Mouse (Mus musculus) kidney, postnatal 25 days (tissue): ENCODE results near the gene Ccdc107.
A peak's percentile ranks its signal among the peaks of the same experiment; 100 is the strongest.
"Not testable (repeated sequence)": the region's sequence is repeated elsewhere in the genome, so short reads cannot be mapped to it uniquely, and the experiment has no call there.

ENCODE experiments used
- DNase-seq, 2 experiments: peaks; one replicate each; pipeline ENCODE4 v3.0.0; 2021; ENCODE audit warnings: mixed read lengths in 2 of 2

Gene Ccdc107

DNA sequence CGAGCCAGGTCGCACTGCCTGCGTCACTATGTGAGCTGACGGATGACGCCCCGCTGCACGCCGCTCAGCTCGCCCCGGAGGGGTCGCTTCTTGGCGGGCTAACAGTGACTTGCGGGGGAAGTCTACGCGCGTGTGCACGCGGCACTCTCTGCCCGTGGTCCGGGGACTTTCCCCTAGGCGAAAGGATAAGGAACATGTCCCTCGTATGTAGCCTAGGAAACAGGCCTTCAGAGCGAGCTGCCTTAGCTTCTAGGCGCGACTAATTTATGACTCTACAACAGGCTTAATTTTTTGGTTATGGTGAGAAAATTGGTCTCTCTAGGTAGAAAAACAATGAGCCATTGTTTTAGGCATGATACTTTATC lies at the start of gene Ccdc107:
Gene Ccdc107, plus strand, starts transcription at position 80 of the 365 bp plus-strand sequence.
- DNase-seq, result peak; percentile 92 to 98

DNA sequence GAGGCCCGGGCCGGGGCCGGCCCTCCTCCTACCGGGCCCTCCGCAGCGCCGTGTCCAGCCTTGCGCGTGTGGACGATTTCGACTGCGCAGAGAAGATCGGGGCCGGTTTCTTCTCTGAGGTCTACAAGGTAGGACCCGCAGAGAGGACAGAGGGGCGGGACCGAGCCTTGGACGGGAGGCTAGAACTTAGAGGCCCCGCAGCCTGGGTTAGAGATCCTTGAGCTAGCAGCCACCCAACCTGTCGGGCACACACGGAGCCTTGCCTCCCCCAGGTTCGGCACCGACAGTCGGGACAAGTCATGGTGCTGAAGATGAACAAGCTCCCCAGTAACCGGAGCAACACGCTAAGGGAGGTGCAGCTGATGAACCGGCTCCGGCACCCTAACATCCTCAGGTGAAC lies 49.2 kb upstream of the Ccdc107 start:
- peak in 1 of 2 experiments; percentile 45 for DNase-seq

DNA sequence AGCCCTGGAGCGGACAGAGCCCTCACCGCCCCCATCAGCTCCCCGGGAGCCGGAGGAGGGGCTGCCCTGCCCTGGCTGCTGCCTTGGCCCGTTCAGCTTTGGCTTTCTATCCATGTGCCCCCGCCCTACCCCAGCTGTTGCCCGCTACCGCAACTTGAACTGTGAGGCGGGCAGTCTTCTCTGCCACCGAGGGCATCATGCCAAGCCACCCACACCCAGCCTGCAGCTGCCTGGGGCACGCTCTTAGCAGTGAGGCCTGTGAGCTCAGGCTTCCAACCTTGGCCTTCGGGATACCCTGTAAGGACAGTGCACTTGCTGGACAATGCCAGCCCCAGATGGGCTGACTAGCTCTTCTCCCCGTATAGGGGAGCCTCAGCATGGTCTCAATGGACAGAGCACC lies 45.4 kb upstream of the Ccdc107 start:
- DNase-seq, result peak in 1 of 2 experiments; percentile 51

DNA sequence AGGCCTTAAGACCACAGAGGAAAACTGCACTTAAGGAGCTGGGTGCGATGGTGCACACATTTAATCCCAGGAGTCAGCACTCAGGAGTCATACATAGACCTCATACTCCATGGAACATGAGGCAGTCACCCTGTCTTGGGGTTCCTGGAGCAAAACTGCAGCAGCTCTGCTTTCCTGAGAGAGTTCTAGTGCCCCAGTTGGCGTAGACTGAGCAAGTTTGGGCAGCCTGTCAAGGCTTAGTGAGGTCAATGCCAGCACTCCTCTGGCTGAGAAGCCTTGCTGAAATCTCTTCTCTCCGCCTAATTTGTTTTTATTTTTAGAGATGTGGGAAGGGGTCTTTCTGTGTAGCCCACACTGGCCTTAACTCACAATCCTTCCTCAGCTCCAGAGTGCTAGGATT lies 44.1 kb upstream of the Ccdc107 start:
- no peak for DNase-seq

DNA sequence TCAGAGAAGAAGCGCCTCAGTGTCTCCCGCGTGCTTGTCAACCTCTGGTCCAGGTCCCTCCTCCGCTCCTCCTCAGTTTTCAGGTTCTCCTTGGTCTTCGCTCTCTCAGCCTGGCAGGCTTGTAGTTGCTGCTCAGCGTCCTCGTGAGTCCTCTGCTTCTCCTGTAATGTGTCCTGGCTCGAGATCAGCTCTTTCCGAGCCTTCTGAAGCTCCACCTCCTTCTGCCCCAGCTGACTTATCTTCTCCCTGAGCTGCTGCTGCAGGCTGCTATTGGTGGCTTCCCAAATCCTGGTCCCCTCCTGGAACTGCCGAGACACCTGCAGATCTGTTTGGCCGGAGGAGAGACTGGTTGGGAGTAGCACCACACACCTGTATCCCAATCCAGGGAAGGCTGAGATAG lies 40.4 kb upstream of the Ccdc107 start:
- no peak for DNase-seq

DNA sequence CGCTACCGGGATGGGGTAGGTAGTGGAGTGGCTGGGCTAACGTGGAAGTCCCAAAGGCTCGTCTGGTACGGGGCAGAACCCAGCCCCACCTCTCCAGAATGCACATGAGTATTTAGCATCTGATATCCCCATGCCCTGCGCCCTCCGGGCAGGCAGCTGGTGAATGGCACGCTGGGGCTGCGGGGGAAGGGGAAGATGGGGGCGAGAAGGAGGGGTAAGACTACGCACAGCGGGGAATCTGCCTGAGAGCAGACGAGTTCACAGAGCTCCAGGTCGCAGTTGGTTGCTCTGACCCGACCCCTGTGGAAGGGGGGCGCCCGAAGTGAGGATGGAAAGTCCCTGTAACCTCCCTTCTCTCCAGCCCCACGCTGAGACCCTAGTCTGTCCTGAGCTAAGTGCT lies 39.3 kb upstream of the Ccdc107 start:
- no peak for DNase-seq

DNA sequence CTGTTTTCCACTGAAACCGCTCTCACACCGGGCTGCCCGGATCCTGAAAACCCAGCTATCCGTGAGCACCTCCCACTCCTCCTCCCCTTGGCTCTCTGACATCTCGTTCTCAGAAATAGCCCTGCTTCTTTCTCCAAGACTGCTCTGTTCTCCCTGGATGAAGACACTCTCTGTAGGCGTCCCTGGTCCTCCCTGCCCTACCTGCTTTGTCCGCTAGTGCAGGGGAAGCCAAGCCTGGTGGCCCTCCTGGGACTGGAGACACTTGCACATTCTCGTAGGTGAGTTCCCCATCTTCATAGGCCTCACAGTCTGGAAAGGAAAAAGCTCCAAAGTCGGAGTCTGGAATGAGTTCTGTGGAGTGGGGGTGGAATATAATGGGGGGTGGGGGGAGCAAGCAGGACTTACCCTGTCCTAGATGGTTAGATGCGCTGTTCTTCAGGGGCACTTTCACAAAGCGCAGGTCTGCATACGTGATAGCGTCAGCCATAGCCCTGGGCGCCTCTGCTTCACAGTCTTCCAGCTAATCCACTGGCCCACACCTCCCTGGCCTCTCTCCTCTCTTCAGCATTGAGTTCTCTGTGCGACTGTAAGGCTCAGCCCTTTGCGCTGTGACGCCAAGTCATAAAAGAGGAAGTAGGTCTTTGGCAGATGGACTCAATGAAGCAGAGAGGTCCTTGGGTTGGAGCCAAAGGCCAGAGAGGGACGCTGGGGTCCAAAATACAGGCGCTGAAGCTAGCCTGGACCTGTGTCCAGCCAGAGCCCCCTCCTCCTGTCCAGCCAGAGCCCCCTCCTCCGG lies 38.5 kb upstream of the Ccdc107 start, which contains the start of gene Cd72:
Gene Cd72, minus strand, starts transcription at position 588 of the 796 bp plus-strand sequence.
- no peak for DNase-seq

DNA sequence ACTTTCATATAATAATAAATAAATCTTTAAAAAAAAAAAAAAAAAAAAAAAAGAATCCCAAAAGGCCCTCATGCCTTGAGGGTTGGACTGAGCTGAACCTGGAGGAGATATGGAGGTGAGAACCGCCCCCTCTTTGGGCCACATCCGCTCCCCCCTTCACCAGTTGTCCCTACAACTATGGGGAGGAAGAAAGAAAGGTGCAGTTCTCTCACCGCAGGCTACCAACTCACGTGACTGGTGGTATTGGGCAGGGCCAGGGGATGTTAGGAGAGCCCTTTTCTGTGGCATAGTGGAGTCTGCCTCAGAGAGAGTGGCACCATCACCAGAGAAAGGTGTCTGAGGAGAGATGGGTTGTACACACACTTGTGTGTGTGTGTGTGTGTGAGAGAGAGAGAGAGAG lies 36.2 kb upstream of the Ccdc107 start:
- no peak for DNase-seq

DNA sequence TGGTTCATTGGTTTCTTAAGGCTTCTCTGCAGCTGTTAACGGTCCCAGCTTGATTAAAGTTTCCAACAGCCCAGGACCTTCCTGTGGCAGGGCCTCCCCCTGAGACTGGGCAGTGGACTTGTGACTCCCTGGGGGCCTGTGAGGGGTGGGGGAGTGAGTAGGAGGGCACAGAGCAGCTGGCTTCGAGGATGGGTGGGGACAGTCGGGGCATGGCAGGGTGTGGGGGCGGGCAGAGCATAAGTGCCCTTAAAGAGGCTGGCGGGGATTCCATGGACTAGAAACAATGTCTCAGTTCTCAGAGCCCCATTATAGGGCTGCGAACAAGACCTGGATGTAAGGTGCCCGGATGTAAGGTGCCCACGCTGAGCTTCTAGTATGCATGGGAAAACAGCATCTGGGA lies 35.6 kb upstream of the Ccdc107 start:
- DNase-seq, result no peak

DNA sequence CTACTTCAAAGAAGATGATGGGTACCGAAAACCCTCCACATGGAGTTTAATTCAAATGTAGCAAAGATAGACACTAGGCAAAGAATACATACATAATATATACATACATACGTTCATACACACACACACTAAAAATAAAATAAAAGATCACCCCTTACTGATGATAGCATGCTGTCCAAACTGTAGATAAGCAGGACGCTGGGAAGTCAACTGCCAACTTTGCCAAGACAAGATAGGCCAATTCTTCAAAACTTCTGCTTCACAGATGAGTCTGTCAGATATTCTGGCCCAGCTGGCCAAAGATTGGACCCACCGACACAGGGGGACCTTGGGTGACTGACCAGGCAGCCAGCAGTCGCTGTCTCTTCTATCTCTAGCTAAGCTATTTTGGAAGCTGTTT lies 29.6 kb upstream of the Ccdc107 start:
- DNase-seq, result no peak

DNA sequence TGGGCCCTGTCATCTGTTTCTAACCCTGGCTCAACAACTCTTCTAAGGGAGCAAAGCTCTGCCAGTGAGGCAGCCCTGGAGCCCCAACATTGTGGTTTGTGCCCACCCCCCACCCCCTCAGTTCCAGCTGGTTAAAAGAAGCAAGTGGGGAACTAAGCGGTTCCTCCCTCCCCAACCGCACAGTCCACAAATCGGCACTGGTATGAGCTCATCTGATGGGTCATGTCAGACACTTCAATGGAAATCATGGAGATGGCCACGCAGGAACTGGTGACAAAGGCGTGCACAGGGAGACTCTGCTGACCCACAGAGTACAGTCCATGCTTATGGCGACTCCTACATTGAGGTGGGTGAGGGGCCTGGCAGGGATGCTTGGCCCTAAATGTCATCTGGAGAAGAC lies 26.8 kb upstream of the Ccdc107 start:
- no peak for DNase-seq

DNA sequence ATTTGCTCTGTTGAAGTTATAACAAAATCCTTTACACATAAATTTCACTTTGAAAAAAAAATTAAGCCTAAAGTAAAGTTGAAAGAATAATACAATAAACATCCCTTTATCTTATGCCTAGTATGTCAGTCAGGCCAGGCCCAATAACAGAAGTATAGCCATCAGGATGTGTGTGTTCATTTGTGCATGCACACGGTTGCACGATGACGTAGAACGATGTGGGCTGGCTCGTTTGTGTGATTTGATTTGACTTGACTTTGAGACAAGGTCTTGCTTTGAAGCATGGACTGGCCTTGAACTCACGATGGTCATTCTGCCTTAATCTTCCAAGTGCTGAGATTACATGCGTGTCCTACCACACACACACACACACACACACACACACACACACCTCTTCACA lies 25.8 kb upstream of the Ccdc107 start:
- no peak for DNase-seq

DNA sequence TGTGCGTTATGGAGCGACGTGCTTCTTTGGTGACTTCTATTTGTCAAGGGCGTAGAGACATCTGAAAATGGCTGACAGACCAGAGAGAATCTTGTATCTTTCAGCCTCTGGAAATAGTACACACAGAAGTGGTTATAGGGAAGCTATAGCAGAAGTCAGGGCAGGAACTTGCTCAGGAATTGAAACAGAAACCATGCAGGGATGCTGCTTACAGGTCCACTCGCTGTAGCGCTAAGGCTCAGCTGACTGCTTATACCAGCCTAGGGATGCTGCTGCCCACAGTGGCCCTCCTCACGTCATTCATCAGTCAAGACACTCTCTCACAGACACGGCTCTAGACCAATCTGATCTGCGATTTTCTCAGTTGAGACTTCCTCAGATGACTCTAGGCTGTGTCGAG lies 22.4 kb upstream of the Ccdc107 start:
- no peak for DNase-seq

DNA sequence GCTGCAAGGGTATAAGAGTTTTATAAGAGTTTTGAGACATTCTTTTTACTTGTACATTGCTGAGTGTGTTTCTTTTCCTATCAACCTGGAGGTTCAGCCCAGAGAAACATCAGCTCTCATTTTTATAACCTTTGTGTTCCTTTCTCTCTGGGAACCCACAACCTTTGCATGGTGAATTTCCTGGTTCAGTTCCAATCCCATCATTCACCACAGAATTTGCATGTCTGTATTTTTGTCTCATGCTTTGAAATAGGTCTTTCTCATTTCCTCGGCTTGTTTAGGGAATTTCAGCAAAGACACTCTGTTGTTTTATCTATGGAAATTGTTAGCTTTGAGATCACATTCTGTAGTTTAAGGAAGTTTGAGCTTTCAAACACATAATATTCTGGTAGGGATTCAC lies 19.1 kb upstream of the Ccdc107 start:
- DNase-seq, result no peak

DNA sequence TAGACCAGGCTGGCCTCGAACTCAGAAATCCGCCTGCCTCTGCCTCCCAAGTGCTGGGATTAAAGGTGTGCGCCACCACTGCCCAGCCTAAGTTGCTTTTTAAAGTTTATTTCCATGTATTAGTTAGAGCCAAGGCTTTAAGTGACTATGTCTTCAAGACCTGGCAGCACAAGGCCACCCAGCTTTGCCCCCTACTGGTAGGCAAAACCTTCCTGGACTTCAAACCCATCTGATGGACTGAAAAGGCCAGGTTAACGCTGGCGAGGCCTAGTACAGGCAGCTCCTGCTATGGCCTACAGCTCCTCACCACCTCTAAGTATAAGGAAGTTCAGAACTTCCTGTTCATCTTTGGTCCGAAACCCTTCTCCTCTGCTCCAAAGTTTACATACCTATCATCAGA lies 16.1 kb upstream of the Ccdc107 start:
- DNase-seq, result peak; percentile 47 to 67

DNA sequence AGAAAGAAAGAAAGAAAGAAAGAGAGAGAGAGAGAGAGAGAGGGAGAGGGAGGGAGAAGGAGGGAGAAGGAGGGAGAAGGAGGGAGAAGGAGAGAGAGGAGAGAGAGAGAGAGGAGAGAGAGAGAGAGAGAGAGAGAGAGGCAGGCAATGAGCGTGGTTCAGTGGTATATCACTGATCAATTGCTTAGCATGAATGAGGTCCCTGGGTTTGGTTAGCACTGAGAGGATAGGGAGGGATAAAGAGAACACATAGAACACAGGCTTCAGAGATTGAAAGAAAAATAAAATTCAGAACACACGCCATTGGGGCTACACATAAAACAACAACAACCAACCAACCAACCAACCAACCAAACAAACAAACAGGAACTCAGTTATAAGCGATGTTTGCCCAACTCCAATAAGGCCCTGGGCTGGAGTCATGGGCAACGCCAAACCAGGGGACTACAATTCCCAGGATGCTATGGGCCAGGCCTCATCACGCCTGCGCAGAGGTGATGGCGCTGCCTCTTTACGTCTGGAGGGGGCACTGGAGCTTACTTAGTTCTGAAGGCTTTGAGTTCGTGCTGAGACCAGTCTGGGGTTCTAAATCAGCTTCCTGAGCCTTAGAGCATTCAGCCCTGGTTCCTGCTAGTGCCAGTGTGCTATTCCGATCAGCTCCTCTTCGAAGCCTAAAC lies 14.7 kb upstream of the Ccdc107 start:
- peak; percentile 91 to 93 for DNase-seq

DNA sequence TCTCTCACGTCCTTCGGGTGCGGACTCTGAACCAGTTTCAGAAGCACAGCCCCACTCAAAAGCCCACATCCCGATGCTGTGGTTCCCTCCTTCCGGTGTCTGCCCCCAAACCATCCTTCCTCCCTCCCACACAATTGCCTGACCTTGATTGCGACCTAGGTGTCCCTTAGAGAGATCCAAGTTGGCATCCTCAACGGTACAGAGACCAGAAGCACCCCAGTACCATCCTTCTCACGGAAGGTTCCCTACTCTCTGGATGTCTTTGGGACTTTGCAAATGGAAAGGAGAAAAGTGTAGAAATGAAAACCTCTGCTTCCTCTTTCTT lies 14.2 kb upstream of the Ccdc107 start:
- DNase-seq, result no peak

DNA sequence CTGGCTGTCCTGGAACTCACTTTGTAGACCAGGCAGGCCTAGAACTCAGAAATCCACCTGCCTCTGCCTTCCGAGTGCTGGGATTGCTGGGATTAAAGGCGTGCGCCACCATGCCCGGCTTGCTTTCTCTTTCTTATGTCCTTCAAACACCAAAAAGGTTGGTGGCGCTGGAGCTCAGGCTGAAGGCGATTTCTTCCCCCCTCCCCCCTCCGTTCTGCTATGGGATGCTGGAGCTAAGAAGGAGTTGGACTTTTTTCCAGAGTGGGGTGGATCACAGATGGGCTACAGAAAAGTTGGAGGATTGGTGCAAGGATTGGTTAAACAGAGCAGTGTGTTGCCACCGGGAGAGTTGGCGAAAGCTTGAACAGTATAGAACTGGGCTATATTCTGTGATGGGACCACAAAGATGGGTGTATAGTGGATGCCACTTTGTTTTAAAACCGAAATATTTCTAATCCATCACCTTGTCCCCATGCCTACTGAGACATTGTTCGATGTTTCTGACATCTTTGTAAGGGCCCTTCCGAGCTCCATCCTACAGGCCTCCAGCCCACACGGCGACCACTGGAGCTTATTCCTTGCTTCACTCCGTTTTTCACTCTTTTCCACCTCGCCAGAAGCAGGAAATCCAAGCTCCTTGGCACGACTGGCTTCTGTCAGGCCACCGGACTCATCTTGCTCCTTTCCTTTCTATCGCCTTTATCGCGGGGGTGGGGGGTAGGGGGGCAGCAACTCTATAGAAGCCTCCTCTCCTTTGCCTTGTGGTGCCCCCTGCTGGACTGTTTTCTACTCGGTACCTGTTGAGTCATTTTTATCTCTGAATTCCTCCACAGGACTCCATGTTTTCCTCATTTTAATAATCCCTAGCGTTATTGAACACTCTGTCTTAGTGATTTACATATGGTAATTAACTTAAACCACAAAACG lies 13.5 kb upstream of the Ccdc107 start:
- DNase-seq, result peak; percentile 68 to 85

DNA sequence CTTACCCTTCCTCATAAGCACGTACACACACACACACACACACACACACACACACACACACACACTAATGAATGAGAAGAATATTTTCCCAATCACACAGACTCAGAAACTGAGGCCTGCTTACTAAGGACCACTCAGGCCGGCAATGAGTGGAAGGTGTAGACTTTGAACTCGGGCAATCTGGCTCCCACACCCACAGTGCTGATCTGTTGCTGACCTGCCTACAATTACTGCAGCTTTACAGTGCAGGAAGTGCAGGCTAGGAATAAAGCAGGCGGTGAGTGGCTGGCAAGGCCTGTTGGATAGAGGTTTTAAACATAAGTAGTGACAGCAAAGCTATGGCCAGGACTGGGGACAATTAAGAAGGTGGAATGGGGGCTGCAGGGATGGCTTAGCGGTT lies 11.7 kb upstream of the Ccdc107 start:
- peak in 1 of 2 experiments; percentile 51 for DNase-seq

DNA sequence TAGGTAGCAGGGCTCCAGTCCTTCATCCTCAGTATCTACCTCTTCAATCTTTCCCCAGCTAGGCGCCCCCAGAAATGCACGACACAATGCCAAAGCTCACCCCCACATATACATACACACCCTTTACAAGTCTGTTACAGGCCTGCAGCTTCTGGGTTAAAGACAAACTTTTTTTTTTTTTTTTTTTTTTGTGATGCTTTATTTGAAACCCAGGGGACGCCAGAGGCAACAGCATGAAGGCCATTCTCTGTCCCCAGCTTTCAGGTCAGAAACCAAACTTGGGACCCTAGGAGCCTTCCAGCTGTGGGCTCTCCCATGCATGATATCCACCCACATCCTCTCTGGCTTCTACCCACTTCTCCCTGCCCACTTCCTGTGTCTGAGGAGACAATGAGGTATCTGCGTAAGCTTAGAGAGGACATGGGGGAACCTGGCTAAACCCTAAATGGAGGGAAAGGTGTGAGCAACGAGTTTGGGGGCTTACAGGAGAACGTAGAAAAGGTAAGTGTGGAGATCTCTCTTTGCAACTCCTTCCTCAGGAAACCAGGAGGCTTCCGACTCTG lies 10.7 kb upstream of the Ccdc107 start:
- DNase-seq, result no peak

DNA sequence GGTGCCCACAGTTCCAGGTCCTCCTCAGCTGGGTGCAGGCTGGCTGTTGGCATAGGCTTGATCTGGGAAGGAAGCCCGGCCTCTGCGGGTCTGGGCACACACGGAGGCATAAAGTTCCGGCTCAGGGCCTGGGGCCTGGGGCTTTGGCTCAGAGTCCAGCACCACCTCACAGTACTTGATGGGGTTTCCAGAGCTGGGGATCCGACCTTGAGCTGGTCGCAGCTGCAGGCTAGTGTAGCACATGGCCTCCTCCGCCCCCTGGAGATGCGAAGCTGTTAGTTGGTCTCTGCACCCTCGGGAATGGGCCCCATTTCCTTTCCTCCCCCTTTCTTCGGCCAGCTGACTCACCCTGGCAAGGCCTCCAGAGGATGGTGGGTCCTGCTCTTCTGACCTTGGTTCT lies 10.1 kb upstream of the Ccdc107 start:
- DNase-seq, result no peak

DNA sequence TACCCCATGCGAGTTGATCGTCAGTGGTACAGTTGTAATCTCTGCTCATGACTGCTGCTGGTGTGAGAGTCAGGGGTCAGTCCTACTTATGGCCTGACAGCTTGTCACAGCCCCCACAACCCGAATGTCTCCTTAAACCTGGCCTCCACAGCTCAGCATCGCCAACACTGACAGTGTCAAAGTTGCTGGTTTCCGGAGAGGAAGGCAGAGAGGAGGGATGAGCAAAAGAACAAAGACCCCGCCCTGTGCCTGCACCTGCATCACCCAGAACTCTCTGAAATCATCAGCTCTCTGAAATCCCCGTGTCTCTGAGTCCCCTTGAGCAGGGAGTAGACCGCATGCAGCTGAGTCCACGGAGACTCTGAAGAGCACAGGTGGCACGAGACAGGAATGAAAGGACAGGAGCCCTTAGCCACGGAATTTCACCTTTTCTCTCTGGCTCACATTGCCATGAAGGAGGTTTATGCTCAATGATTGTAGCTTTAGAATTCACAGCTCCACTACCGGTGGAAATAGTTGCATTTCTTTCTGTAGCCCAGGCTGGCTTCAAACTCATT lies 9.1 kb upstream of the Ccdc107 start, which contains the start of gene Sit1:
Gene Sit1, minus strand, starts transcription at position 200 of the 557 bp plus-strand sequence.
- DNase-seq, result no peak

DNA sequence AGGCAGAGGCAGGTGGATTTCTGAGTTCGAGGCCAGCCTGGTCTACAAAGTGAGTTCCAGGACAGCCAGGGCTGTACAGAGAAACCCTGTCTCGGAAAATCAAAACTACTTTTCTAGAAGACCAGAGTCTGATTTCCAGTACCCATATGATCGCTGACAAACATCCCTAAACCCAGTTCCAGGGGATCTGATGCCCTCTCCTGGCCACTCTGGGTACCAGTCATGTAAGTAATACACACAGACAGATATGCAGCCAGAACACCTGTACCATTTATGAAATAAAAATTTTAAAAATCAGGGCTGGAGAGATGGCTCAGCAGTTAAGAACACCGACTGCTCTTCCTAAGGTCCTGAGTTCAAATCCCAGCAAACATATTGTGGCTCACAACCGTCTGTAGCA lies 7.0 kb upstream of the Ccdc107 start:
- DNase-seq, result not testable (repeated sequence)
